Mouse (Mus musculus) midbrain, embryonic 14.5 days (tissue): ENCODE measurements around the gene Aldh2. TPM values are rescaled to one million over a fixed set of nuclear protein-coding genes. Genes with fewer than 3 reads are reported as not detected.
A peak's percentile ranks its signal among the peaks of the same experiment; 100 is the strongest.

Experiments used
- ATAC-seq: fragments of 200-750 bp; cut with Nextera tagmentation; 2 replicates; pipeline ENCODE4 v1.8.0; 2017; ENCODE audit warnings: moderate number of reproducible peaks, moderate library complexity; ENCODE audit not compliant: low FRiP score, low TSS enrichment
- DNase-seq: peaks from one replicate; pipeline ENCODE4 v3.0.0-alpha.2; 2015
- H3K27ac ChIP-seq: fragments of 300-500 bp; sonication (generic); replicated peaks from 2 replicates; pipeline ENCODE4 v1.5.1; 2014; ENCODE audit warnings: mild to moderate bottlenecking, low read depth, low read length, moderate library complexity
- H3K27me3 ChIP-seq: fragments of 300-500 bp; sonication (generic); 2 replicates; pipeline ENCODE4 v1.6.1; 2014; ENCODE audit warnings: low read length, control low read depth, mixed read lengths; ENCODE audit not compliant: control insufficient read depth, insufficient read depth
- H3K36me3 ChIP-seq: fragments of 300-500 bp; sonication (generic); 2 replicates; pipeline ENCODE4 v1.6.1; 2014; ENCODE audit warnings: low read length, control low read depth; ENCODE audit not compliant: control insufficient read depth, insufficient read depth
- H3K4me1 ChIP-seq: fragments of 300-500 bp; sonication (generic); 2 replicates; pipeline ENCODE4 v1.6.1; 2014; ENCODE audit warnings: mild to moderate bottlenecking, antibody characterized with exemption, low read length, control low read depth; ENCODE audit not compliant: control insufficient read depth, insufficient read depth
- H3K4me2 ChIP-seq: fragments of 300-500 bp; sonication (generic); 2 replicates; pipeline ENCODE4 v1.6.1; 2014; ENCODE audit warnings: mild to moderate bottlenecking, low read length, moderate library complexity
- H3K4me3 ChIP-seq: fragments of 300-500 bp; sonication (generic); replicated peaks from 2 replicates; pipeline ENCODE4 v1.5.1; 2014; ENCODE audit warnings: low read depth, low read length
- H3K9ac ChIP-seq: fragments of 300-500 bp; sonication (generic); replicated peaks from 2 replicates; pipeline ENCODE4 v1.6.1; 2014; ENCODE audit warnings: mild to moderate bottlenecking, low read length, moderate library complexity
- H3K9me3 ChIP-seq: fragments of 300-500 bp; sonication (generic); 2 replicates; pipeline ENCODE4 v1.6.1; 2016; ENCODE audit warnings: low read length, control low read depth, mixed read lengths; ENCODE audit not compliant: control insufficient read depth
- WGBS: fragments of 180-500 bp; shearing (Covaris S2); extraction: QIAGEN DNeasy Blood & Tissue Kit; methylation state at CpG from one replicate; pipeline ENCODE4 v1.1.7; 2014; 5-methylcytosine and 5-hydroxymethylcytosine counted together
- polyA plus RNA-seq: library from polyadenylated mRNA; unstranded; fragments of >200 nt; fragmentation: Nextera tagmentation; extraction: Ambion mirVana; gene quantifications from 2 replicates; pipeline ENCODE4 v1.2.1, GENCODE M21; 2014

Aldh2 gene
- polyA plus RNA-seq, 1 experiment from 2014 or later, result 41.8 TPM

- Histone ChIP-seq H3K4me3 (peak overlapping the region; percentile 100), H3K4me1 (peaks cover 18% of the 10 kb centered on the region), H3K27ac (peak overlapping the region; percentile 98; the same call in 1 of the 2 replicates), H3K36me3 (0 out of 2 replicates have a peak, but pooled peaks cover 2% of the 10 kb centered on the region), H3K9me3 (no peaks in the 10 kb centered on the region), H3K27me3 (no peaks in the 10 kb centered on the region), H3K9ac (peak overlapping the region; percentile 96; the same call in 1 of the 2 replicates), H3K4me2 (peak overlapping the region; percentile 92)
- 46% methylated on average over 6 of the region's 6 CpGs for WGBS
- ATAC-seq (no peak), DNase-seq (peak; percentile 66)
Measured at GRCm38 (mm10) chr5:121546530-121546895, 47.1 kb downstream of the Aldh2 start.

- Histone ChIP-seq H3K4me3 (peak within 1 kb of the TSS; percentile 100), H3K4me2 (peak within 1 kb of the TSS; percentile 92), H3K9ac (peak within 1 kb of the TSS; percentile 96), H3K4me1 (peaks cover 18% of the 10 kb centered on the region), H3K27ac (peak within 1 kb of the TSS; percentile 98), H3K36me3 (0 out of 2 replicates have a peak, but pooled peaks cover 2% of the 10 kb centered on the region), H3K9me3 (no peaks in the 10 kb centered on the region), H3K27me3 (no peaks in the 10 kb centered on the region)
- 1% methylated on average over 55 of the region's 55 CpGs for WGBS
- ATAC-seq (peak; percentile 96), DNase-seq (peak; percentile 99)
Measured at GRCm38 (mm10) chr5:121545793-121546529, 47.7 kb downstream of the Aldh2 start, which contains the start of gene Mapkapk5. Mapkapk5 (minus strand) TSS chr5:121545905.

- Histone ChIP-seq H3K9me3 (no peaks in the 10 kb centered on the region), H3K4me3 (peak within 1 kb of the TSS; percentile 100), H3K4me2 (peak within 1 kb of the TSS; percentile 92), H3K36me3 (0 out of 2 replicates have a peak, but pooled peaks cover 2% of the 10 kb centered on the region), H3K9ac (peak within 1 kb of the TSS; percentile 96), H3K4me1 (peaks cover 18% of the 10 kb centered on the region), H3K27ac (peak within 1 kb of the TSS; percentile 98), H3K27me3 (no peaks in the 10 kb centered on the region)
- ATAC-seq (peak; percentile 62), DNase-seq (peak; percentile 67)
- WGBS, result 1% methylated on average over 73 of the region's 97 CpGs
Measured at GRCm38 (mm10) chr5:121544910-121545792, 48.5 kb downstream of the Aldh2 start, which contains the start of the genes Adam1a and Gm42878. Adam1a (minus strand) TSS chr5:121545482. Gm42878 (minus strand) TSS chr5:121545482.

GRCm38 (mm10) chr5:121543370-121543769, 50.3 kb downstream of the Aldh2 start:
- WGBS, result 82% methylated on average over 3 of the region's 3 CpGs
- ATAC-seq (no peak), DNase-seq (no peak)
- 0 out of 2 replicates have a peak, but pooled peaks cover 2% of the 10 kb centered on the region for H3K36me3 ChIP-seq
- H3K9me3 ChIP-seq, result no peaks in the 10 kb centered on the region
- H3K27me3 ChIP-seq, result no peaks in the 10 kb centered on the region
- H3K4me1 ChIP-seq, result peaks cover 18% of the 10 kb centered on the region
- H3K27ac ChIP-seq, result no peak overlapping the region
- peak overlapping the region; percentile 92; the same call in 1 of the 2 replicates for H3K4me2 ChIP-seq
- H3K4me3 ChIP-seq, result no peak overlapping the region
- no peak overlapping the region for H3K9ac ChIP-seq

GRCm38 (mm10) chr5:121541235-121541634, 52.4 kb downstream of the Aldh2 start:
- Histone ChIP-seq H3K27me3 (no peaks in the 10 kb centered on the region), H3K4me3 (no peak overlapping the region), H3K36me3 (peaks cover 18% of the 10 kb centered on the region), H3K4me2 (no peak overlapping the region), H3K4me1 (peaks cover 18% of the 10 kb centered on the region), H3K9ac (no peak overlapping the region), H3K27ac (no peak overlapping the region), H3K9me3 (no peaks in the 10 kb centered on the region)
- WGBS, result 87% methylated on average over 7 of the region's 7 CpGs
- no peak for DNase-seq
- ATAC-seq, result no peak

- Histone ChIP-seq H3K4me2 (no peak overlapping the region), H3K27me3 (no peaks in the 10 kb centered on the region), H3K36me3 (peaks cover 30% of the 10 kb centered on the region), H3K4me1 (peaks cover 18% of the 10 kb centered on the region), H3K27ac (no peak overlapping the region), H3K9ac (no peak overlapping the region), H3K4me3 (no peak overlapping the region), H3K9me3 (no peaks in the 10 kb centered on the region)
- no peak for DNase-seq
- WGBS, result 95% methylated on average over 5 of the region's 5 CpGs
- ATAC-seq, result no peak
Measured at GRCm38 (mm10) chr5:121540066-121540465, 53.6 kb downstream of the Aldh2 start.

GRCm38 (mm10) chr5:121537588-121537987, 56.0 kb downstream of the Aldh2 start:
- Histone ChIP-seq H3K27ac (no peak overlapping the region), H3K9ac (no peak overlapping the region), H3K4me3 (no peak overlapping the region), H3K4me2 (no peak overlapping the region), H3K4me1 (no peaks in the 10 kb centered on the region), H3K27me3 (no peaks in the 10 kb centered on the region), H3K9me3 (no peaks in the 10 kb centered on the region), H3K36me3 (peaks cover 50% of the 10 kb centered on the region)
- ATAC-seq, result no peak
- DNase-seq, result no peak
- WGBS, result 91% methylated on average over 2 of the region's 2 CpGs

GRCm38 (mm10) chr5:121536921-121537555, 56.6 kb downstream of the Aldh2 start:
- DNase-seq (no peak), ATAC-seq (no peak)
- Histone ChIP-seq H3K4me3 (no peak overlapping the region), H3K27me3 (no peaks in the 10 kb centered on the region), H3K9ac (no peak overlapping the region), H3K4me2 (no peak overlapping the region), H3K27ac (no peak overlapping the region), H3K36me3 (peaks cover 54% of the 10 kb centered on the region), H3K4me1 (no peaks in the 10 kb centered on the region), H3K9me3 (no peaks in the 10 kb centered on the region)
- WGBS, result 75% methylated on average over 7 of the region's 7 CpGs
